Mouse (Mus musculus) ES-CJ7 (cell line): ENCODE results near the gene Msi1.

Source experiments
- DNase-seq: peaks from one replicate; pipeline ENCODE4 v3.0.0; 2011; ENCODE audit warnings: low read depth, low spot score

The Msi1 gene

DNA sequence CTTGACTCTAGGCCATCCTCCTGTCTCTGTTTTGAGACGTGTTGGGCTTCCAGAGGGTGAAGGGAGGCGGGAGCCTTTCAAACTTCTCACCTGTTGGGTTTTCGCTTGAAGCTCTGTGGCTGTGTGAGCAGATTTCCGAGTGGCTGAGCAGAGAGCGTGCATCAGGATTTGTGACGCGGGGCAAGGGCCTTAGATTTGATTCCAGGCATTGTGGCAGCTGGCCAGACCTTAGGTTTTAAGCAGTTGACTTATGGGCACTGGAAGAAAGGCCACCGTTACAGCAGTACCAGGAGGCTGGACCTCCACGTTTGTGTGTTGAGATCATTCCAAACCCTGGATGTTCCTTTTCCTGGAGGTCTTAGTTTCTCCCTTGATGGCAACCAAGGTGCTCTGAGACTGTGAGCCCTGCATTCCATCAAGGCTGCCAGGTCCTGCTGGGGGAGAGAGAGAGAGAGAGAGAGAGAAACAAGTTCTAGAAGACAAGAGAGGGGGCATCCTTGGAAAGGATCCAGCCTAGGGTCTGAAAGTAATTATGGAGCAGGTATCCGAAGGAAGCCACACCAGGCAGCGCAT lies 5.0 kb downstream of the Msi1 start:
- no peak for DNase-seq

DNA sequence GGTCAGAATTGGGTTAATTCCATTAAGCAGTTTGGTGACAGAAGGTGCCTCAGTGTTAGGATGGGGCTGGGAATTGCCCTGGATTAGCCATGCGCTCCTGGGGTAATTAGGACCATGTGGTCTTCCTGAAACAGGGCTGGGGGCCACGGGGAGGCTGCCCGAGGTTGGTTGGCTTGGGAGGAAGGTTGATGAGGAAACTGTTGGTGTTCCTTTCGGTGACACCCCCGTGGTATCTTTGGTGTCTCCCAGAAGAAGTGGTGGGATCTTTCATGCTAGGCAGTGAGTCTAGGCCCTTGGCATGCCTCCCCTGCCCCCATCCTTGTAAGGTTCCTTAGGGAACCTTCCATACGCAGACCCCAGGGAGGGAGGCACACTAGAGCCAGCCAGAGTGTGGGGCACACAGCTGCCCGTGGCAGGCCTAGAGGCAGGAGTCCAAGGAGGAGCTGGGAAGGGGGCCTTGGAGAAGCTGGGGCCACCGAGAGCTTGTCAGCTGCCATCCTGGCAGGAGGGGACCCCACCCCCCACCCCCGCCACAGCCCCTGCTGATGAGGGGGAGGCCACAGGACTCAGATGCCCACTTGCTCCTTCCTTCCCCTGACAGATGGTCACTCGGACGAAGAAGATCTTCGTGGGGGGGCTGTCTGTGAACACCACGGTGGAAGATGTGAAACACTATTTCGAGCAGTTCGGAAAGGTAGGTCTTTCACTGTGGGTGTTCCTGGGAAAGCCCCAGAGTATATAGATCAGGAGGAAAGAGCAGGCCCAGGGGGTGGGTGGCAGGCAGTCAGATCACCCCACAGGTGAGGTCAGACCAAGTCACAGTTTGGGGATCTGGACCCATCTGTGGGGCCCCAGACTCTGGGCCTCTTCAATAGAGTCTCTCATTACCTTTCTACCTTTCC lies 5.7 kb downstream of the Msi1 start:
- no peak for DNase-seq

DNA sequence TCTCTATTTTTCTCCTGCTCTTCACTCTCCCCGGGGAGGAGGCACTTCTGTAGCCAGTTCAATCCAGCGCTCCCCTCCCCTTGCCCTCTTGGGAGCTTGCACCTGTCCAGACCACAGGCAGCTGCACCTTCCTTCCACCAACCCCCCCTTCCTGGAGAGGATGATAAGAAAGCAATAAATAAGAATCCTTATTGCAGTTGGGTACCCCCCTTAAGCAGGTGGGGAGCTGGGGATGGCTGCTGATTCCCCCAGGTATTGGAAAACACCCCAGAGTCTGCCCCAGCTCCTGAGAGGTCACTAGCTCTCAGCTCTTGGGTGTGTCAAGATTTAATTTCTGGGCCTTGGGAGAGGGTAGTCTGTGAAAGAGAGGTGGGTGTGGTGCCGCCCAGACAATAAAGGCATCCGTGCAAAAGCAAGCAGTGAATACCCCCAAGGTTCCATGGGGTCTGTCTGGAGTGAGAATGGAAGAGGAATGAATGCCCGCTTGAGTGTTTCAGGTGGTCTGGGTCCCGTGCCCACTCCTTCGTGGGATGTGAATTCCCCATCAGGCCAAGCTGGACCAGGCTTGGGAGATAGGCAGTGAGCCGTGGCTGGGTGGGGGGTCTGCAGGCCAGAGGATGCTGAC lies 6.5 kb downstream of the Msi1 start:
- DNase-seq: peak; percentile 54

DNA sequence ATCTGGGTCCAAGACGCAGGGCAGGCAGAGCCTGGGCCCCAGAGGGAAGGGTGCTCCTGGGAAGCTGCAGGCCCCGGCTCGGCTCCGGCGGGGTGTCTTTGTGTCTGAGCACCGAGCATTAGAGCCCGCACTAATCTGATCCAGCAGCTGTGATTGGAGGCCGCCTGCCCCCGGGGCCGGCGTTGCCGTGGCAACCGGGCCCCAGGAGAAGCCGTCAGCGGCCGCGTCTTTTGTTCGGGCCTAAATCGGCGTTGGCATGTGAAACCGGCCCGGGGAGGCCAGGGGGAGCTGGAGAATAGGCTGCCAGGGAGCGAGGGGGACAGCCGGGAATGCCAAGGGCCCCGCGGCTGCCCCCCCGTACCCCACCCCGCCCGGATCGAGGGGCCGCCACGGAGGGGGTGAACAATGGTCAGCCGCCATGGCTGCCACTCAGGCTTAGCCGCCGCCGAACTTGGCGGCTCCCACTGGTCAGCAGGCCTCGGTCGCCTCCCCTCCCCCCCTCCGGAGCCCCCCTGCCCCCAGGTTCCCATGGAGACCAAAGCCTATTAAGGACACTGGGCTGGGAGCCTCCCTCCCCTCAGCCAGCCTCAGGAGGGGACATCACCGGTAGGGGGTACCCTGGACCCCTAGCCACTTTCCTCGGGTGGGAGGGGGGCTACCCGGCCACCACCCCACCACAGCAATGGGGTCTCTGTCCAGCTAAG lies 7.2 kb downstream of the Msi1 start:
- peak; percentile 86 for DNase-seq

DNA sequence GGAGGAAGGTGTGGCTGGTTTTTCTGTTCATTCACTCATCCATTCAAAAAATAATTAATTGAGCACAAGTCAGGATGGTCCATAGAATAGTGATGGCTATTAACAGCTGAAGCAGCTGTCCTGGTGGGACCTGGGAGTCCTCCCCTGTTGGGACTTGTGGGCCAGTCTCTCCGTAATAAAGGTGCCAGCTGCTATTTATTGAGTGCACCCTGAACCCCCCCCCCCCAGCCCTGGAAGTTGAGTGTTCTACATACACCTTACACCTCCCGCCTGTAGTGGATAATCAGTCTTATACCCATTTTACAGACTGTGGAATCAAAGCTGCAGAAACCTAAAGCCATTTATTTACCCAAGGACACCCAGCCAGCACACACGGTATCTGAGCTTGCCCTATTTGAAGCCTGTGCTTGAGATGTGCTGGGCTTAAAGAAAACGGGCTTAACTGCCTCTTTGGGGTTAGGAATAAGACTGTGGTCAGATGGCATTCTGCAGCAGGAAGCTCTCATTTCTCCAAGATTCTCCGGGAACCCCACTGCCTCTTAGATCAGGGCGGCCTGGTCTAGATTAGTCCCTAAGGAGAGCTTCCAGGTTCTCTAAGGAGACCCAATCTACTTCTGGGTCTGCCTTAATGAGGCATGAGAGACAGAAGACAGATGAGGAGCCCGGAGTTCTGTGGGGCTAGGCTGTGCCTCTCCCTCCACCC lies 8.0 kb downstream of the Msi1 start:
- no peak for DNase-seq

DNA sequence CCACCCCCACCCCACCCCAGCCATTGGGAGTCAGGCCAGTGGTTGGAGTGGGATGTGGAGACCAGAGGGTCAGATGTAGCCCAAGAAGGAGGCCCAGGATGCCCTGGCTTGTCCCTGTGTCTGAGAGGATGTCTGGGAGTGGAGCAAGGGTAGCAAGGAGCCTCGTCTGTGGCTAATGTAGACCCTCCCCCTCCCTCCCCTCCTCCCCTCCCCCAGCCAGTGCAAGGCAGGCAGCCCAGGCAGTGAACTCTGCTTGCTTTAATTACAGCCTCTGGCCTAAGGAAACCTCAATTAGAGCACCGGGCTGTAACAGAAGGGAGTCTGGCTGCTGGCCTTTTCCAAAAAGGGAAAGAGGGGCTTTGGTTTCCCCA lies 8.5 kb downstream of the Msi1 start:
- peak; percentile 47 for DNase-seq

DNA sequence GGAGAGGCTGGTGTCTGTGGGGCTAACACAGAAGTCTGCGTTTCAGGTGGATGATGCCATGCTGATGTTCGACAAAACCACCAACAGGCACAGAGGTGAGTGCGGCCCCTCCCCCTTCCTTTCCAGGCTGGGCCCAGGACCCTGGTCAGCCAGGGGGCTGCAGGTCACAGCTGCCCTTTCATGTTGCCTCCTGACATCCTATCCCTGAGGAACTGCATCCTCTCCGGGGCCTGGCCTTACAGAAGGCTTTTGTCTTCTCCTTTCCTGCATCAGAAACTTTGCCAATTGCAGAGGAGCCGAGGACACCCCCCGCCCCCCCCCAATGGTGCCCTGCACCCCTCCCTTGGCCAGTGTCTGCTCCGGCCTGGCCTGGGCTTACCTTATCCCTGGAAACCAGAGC lies 9.3 kb downstream of the Msi1 start:
- no peak for DNase-seq

DNA sequence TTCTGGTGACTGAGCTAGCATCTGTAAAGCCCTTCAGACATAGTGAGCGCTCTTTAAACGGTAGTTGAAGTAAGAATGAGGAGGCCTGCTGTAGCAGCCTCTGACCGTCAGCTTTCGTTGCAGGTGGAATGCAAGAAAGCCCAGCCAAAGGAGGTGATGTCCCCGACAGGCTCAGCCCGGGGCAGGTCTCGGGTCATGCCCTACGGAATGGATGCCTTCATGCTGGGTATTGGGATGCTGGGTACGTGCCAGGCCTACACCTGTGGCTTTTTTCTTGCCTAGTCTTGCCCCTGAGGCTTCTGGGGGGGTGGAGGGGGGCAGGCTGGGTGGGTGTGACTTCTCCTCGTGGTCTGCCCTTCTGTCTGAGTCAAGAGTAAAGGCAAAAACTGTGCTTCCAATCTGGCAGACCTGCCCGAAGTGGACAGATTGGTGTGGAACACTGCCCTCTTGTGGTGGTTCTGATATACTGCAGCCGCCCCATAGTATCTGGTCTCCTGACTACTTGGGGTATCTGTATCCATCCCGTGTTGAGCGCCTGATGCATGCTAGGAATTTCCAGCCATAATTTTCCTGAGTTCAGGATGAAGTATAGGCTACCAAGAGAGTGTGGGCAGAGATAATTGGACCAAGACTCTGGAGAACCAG lies 11.9 kb downstream of the Msi1 start:
- DNase-seq: peak; percentile 81

DNA sequence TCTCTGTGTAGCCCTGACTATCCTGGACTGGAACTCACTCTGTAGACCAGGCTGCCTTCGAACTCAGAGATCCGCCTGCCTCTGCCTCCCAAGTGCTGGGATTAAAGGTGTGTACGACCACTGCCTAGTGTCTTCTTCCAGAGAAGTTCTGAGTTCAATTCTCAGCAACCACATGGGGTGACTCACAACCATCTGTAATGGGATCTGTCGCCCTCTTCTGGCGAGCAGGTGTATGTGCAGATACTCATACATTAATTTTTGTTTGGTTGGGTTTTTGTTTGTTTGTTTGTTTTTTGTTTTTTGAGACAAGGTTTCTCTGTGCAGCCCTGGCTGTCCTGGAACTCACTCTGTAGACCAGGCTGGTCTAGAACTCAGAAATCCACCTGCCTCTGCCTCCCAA lies 13.3 kb downstream of the Msi1 start:
- peak; percentile 56 for DNase-seq

DNA sequence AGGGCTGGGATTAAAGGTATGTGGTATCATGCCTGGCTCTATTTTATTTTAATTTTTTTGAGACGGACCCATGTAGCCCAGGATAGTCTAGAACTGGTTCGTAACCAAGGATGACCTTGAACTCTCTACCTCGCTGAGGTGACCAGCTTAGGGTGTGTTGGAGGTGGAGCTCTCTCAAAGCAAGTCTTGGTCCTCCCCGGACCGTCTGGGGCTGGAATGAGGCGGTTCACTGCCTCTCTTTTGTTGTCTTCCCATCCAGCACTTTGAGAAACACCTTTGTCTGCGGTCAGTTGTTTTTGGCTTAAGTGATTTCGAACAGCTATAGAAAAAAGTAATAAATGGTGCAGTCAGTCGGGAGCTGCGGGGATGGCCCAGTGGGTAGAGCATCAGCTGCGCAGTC lies 14.7 kb downstream of the Msi1 start:
- DNase-seq: peak; percentile 94

DNA sequence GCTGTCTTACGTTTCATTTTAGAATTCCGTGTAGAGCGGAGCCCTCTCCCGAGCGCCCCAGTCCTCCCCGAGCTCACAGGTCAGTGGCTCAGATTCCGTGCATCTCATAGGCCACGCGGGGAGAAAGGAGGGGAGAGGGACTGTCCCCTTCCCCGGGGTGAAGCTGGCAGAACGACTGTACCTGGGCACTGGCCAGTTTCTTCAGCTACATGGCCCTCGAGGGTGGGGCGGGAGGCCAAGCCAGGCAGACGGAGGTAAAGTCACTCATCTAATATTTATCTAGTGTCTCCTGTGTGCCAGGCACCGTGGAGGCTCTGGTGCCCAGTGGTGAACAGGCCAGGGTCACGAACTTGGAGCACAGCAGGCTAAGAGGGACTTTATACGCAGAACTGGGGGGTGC lies 17.7 kb downstream of the Msi1 start:
- no peak for DNase-seq

DNA sequence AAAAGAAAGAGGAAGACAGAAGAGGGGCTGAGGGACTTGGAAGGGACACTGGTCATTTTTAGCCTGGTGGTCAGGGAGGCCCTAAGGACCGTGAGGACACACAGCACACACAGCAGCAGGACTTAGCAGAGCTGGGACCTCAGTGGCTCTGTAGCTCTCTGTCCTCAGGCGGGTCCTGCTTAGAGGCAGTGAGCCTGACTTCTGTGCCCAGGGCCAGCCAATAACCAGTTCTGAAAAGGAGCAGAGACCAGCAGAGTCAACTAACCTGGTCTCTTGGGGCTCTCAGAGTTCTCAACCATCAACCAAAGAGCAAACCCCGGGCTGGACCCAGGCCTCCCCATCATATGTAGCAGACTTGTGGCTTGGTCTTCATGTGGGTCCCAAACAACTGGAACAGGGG lies 19.8 kb downstream of the Msi1 start:
- no peak for DNase-seq

DNA sequence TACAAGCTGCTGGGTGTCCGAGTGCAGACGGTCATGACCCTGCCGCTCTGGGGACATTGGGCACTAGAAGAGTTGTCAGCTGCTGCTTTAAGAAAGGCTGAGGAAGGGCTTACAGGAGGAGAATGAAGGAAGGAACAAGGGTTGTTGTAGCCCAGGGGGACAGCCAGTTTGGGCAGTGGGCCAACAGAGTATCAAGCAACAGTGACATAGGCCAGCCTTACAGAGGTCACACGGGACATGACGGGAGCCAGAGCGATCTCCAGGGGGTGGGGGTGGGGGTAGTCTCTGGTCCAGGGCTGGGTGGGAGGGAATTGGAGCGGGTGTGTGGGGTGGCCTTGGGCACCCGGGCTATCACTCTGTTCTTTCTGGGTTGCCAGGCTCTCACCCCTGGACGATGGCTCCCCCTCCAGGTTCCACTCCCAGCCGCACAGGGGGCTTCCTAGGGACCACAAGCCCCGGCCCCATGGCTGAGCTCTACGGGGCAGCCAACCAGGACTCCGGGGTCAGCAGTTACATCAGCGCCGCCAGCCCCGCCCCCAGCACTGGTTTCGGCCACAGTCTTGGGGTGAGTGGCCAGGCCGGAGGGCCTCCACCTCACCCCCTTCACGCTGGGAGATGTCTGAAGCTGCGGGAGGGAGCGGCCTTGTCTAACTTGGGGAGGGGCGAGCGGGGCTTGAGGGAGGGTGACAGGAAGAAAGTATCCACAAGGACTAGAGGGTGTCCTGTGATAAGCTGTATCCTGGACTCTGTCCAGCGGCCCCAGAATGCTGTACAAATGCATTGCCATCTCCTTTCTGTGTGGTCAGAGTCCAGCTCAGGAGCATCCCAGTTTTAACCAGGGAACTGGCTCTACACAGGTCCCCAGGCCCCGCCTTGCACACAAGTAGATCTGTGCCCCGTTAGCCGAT lies 21.3 kb downstream of the Msi1 start:
- no peak for DNase-seq

DNA sequence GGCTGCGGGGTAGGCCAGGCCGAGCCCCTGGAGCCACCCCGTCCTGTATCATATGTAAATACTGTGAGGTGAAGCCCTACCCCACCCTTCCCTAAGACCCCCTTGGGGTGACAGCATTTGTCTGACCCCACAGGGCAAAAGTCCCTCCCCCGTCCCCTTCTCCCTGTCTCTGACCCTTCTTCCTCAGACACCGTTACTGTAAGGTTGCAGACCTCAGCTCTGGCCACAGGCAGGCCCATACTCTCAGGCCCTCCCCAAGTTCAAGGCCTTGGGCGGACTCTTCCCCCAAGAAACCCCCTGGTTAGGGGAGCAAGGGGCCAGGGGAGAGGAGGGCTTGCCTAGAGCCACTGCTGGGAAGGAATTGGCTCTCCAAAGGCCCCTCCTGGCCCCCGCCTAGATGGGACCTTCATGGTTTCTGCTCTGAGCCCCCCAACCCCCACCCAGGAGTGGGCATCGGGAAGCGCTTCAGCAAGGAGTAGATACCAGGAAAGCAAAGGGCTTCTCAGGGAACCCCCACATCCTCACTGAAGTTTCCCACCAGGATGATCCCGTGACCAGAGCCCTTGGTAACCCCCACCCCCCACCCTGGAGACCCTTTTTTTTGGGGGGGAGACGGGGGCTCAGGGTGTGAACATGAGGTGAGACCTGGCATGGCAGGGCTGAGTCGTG lies 25.2 kb downstream of the Msi1 start:
- DNase-seq: no peak

DNA sequence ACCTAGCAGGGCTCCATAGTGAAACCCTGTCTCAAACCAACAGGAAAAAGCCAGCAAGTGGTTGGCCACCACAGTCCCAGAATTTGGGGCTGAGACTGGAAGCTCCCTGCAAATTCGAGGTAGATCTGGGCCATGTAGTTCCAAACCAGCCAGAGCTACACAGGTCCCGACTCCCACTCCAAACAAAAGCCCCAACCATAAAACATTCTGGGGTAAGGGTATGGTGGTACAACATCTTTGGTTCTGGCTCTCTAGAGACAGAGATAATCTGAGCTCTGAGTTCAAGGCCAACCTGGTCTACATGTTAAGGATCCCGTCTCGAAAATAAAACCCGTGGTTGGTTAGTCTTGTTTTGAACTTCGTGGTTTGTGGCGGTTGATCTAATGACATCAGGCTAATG lies 26.4 kb downstream of the Msi1 start:
- no peak for DNase-seq

DNA sequence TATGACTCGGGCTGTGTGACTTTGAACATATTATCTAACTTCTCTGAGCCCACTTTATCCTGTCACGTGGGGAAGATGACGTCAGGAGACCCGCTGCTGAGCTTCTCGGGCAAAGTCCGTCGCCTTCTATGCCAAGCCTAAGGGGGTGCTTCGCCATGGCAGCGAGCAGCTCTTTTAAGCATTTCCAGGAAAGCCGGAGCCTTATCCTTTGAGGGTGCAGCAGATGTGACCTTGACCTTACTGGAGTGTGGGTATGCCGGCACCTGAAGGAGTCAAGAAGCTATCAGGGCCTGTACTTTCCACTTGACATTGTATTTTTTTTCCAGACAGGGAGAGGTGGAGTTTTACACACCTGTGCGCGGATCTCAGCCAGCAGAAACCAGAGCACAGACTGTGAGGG lies 29.5 kb downstream of the Msi1 start:
- DNase-seq: no peak

DNA sequence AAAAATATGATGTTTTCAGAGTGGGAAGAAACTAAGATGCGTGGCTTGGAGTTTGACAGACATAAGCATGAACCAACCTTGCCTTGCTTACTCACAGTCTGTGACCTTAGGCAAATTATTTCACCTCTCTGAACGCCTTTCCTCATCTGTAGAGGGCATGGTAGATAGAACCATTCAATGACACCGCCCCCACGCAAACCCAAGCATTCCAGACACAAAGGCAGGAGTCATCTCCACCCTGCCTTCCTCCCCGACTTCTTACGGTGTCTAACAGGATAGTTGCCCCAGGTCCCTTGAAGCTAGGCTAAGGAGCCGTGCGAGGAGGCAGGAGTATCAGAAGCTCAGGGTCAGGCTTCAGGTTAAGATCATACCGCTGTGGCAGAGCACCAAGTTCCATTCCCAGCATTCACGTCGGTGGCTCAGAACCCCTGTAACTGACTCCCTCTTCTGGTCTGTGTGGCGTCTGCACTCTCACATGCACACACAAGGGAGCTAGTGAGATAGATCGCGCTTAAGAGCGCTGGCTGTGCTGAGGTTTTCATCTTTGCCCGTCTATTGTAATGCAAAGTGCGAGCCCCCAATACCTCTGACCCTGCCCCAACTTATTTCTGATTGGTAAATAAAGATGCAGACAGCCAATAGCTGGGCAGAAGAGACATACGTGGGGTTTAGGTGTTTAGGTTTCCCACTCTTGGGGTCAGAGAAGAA lies 35.2 kb downstream of the Msi1 start:
- DNase-seq: peak; percentile 99

DNA sequence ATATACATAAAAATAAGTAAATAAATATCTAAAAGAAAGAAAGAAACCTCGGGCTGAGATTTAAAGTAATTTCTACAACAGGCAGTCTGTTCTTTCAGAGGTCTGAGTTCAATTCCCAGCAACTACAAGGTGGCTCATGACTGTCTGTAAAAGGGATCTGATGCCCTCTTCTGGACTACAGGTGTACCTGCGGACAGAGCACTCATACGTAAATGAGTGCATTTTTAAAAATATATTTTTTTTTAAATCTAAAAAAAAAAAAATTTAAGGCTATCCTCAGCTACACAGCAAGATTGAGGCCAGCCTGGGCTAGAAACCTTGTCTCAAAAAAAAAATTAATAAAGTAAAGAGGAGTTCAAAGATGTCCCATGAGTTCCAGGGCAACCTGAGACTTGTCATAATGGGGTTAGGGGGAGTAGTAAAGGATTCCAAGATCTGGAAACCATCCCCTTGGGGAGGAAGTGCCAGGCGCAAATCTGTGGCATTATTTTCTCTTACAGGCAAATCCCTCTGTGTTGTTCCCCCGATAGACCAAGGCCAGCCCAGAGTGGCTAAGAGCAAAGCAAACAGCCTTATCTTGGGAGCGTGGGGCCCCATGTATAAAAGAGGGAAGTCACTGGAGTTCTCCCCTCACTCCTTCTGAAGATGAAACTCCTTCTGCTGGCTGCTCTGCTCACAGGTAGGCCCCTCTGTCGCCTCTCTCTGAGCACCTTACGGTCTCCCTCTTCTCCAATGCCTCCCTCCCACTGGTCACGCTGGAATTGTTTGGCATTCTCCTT lies 36.4 kb downstream of the Msi1 start, which contains the start of gene Pla2g1b:
Gene Pla2g1b (plus strand): TSS at position 621 of the 779 bp plus-strand sequence.
- DNase-seq: peak; percentile 77
